Mouse (Mus musculus) spleen, adult 2 months (tissue): ENCODE data around the gene Prss50. TPM values are rescaled to one million over a fixed set of nuclear protein-coding genes. Genes with fewer than 3 reads are reported as not detected.

Experiments
- DNase-seq, 2 experiments: peaks; one replicate each; pipeline versions ENCODE4 v3.0.0 to v3.0.0-alpha.2; 2012 to 2021; ENCODE audit warnings: low spot score in 2 of 2, low read depth in 1 of 2
- H3K27ac ChIP-seq: fragments of 200-500 bp; 2 replicates; pipeline ENCODE4 v1.5.1; 2012; ENCODE audit warnings: low read length, inconsistent platforms; ENCODE audit not compliant: insufficient read depth
- H3K27me3 ChIP-seq: fragments of 200-500 bp; 2 replicates; pipeline ENCODE4 v1.6.1; 2012; ENCODE audit warnings: mild to moderate bottlenecking, moderate library complexity, low read length, inconsistent platforms; ENCODE audit not compliant: control insufficient read depth, insufficient read depth
- H3K36me3 ChIP-seq: fragments of 200-500 bp; 2 replicates; pipeline ENCODE4 v1.6.1; 2012; ENCODE audit warnings: mild to moderate bottlenecking, low read length, inconsistent platforms; ENCODE audit not compliant: control insufficient read depth, insufficient read depth
- H3K4me1 ChIP-seq: fragments of 200-500 bp; 2 replicates; pipeline ENCODE4 v1.6.1; 2011; ENCODE audit warnings: inconsistent platforms; ENCODE audit not compliant: control insufficient read depth, insufficient read depth, insufficient read length
- H3K4me3 ChIP-seq: fragments of 200-500 bp; 2 replicates; pipeline ENCODE4 v1.5.1; 2011; ENCODE audit warnings: mild to moderate bottlenecking, inconsistent platforms; ENCODE audit not compliant: insufficient read depth, insufficient read length; ENCODE audit errors: extremely low read depth
- CTCF ChIP-seq: fragments of 200-500 bp; IDR thresholded peaks from 2 replicates; pipeline ENCODE4 v1.5.1; 2011; ENCODE audit warnings: mild to moderate bottlenecking, inconsistent platforms; ENCODE audit not compliant: insufficient read depth, insufficient read length, insufficient replicate concordance; ENCODE audit errors: extremely low read depth
- POLR2A ChIP-seq: fragments of 200-500 bp; IDR thresholded peaks from 2 replicates; pipeline ENCODE4 v1.6.1; 2011; ENCODE audit warnings: low read depth, low read length, inconsistent platforms
- whole genome bisulfite sequencing: fragments of 180-500 bp; shearing (Covaris S2); methylation state at CpG from one replicate; pipeline ENCODE4 v1.1.7; 2018; 5-methylcytosine and 5-hydroxymethylcytosine counted together
- polyA plus RNA-seq: library from polyadenylated mRNA; depleted of rRNA; stranded (reverse); fragments of >200 nt; gene quantifications from 2 replicates; pipeline ENCODE4 v1.2.3, GENCODE M21; 2012

Gene Prss50
- polyA plus RNA-seq, 1 experiment = 3.5 TPM

DNA sequence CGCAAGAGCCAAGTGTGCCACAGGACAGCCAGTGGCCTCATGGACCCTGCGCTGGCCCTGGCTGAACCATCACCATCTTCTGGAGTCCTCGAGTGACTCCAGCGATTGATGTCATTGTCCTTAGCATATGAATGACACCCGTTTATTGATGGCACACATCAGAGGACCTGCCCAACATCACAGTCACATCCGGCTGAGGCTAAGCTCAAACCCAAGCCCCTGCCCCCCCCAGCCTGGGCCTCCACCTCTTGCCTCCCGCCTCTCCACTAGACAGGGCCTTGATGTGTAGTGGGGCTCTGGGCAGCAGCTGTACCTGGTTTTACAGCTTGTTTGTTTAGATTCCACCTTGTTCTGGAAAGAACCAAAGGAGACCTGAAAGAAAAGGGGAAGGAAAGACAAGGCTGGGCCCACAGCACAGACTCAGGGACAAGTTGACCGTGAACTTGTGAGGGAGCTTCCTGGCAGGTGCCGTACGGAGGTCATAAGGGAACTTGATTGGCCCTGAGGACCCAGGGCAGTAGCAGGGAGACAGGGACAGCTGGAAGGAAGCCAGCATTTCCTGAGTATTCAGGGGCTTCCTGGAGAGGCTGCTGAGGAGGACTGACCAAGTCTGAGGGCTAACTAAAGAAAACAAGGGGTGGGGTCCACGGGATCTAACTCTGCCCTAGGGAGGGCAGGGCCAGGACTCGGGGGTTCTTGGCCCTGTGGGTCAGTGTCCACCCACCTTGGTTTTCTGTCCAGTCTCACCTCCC is 33.5 kb downstream of the Prss50 start:
- no peaks in the 10 kb centered on the region for H3K27me3 ChIP-seq
- H3K4me1 ChIP-seq = no peaks in the 10 kb centered on the region; the same call in 1 of the 2 replicates
- no peak for DNase-seq
- TF ChIP-seq POLR2A (no peak), CTCF (no peak)
- H3K27ac ChIP-seq = no peak overlapping the region
- no peak overlapping the region for H3K4me3 ChIP-seq
- WGBS = 44% methylated on average over 12 of the region's 12 CpGs
- H3K36me3 ChIP-seq = no peaks in the 10 kb centered on the region

DNA sequence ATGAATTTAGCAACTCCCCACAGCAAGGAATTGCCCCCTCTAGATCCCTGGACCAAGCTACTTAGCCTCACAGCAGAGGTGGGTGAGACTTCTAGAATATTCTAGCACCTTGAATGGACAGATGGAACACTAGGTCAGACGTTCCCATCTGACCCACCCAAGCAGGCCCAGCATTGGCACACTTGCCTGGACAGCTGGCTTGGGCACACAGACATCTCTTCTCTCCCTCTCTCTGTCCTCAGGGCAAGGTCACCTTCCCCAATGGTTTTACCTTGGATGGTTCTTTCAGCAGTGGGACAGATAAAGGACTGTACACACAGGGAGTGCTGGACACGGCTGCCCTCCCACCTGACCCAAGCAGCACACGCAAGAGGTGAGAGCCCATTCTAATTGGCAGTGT is 34.8 kb downstream of the Prss50 start:
- Histone ChIP-seq H3K27me3 (no peaks in the 10 kb centered on the region), H3K36me3 (no peaks in the 10 kb centered on the region), H3K4me3 (no peak overlapping the region), H3K27ac (no peak overlapping the region), H3K4me1 (no peaks in the 10 kb centered on the region; the same call in 1 of the 2 replicates)
- WGBS = 84% methylated on average over 3 of the region's 3 CpGs
- TF ChIP-seq CTCF = no peak
- no peak for TF ChIP-seq POLR2A
- DNase-seq = no peak

GRCm38 (mm10) chr9:110893429-110893828 is 35.7 kb downstream of the Prss50 start:
- Histone ChIP-seq H3K27ac (no peak overlapping the region), H3K4me3 (no peak overlapping the region), H3K36me3 (no peaks in the 10 kb centered on the region), H3K27me3 (no peaks in the 10 kb centered on the region), H3K4me1 (no peaks in the 10 kb centered on the region; the same call in 1 of the 2 replicates)
- DNase-seq = no peak
- TF ChIP-seq CTCF = no peak
- no peak for TF ChIP-seq POLR2A
- 65% methylated on average over 10 of the region's 10 CpGs for WGBS

GRCm38 (mm10) chr9:110895507-110895906 is 37.7 kb downstream of the Prss50 start:
- Histone ChIP-seq H3K4me1 (no peaks in the 10 kb centered on the region; the same call in 1 of the 2 replicates), H3K4me3 (no peak overlapping the region), H3K27ac (peak overlapping the region; percentile 22), H3K36me3 (no peaks in the 10 kb centered on the region), H3K27me3 (no peaks in the 10 kb centered on the region)
- no peak for DNase-seq
- 29% methylated on average over 5 of the region's 5 CpGs for WGBS
- no peak for TF ChIP-seq CTCF
- TF ChIP-seq POLR2A = no peak

DNA sequence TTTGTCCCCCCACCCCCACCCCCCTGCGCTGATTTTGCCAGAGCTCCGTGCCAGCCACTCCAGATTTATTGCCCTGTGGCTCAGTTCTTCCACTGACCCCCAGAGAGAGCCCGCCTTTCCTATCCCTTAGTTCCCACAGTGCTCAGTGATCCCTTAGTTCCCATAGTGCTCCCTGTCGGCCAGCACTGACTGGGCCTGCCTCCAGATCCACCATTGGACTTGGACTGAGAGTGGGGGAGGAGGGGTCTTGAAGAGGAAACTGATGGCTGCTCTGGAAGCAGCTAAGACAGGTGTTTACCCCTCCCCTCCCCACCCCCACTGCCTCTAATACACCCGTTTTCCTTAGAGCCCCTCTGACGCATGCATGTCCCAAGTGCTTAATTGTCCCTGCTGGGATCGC is 38.2 kb downstream of the Prss50 start:
- 61% methylated on average over 7 of the region's 7 CpGs for WGBS
- no peaks in the 10 kb centered on the region for H3K36me3 ChIP-seq
- H3K27me3 ChIP-seq = no peaks in the 10 kb centered on the region
- H3K27ac ChIP-seq = peak overlapping the region; percentile 27; the same call in 1 of the 2 replicates
- no peak overlapping the region for H3K4me3 ChIP-seq
- no peak for DNase-seq
- TF ChIP-seq POLR2A (no peak), CTCF (no peak)
- no peaks in the 10 kb centered on the region; the same call in 1 of the 2 replicates for H3K4me1 ChIP-seq

DNA sequence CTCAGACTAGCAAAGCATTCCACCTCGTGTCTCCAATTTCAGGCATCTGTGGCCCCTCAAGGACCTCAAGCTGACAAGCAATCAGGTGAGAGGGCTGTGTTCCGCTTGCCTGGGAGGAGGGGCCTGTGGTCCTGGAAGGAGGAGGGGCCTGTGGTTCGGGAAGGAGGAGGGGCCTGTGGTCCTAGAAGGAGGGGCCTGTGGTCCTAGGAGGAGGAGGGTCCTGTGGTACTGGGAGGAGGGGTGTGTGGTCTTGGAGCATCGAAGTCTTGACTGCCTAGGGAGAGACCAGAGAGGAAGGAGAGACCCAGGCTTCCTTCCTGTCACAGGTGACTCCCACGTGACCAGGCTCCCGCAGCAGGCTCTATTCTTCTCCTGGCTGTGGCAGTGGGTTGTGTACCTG is 38.8 kb downstream of the Prss50 start:
- H3K4me3 ChIP-seq = no peak overlapping the region
- no peaks in the 10 kb centered on the region for H3K27me3 ChIP-seq
- no peak for TF ChIP-seq POLR2A
- no peak for TF ChIP-seq CTCF
- DNase-seq = peak; percentile 43 to 55
- WGBS = 6% methylated on average over 6 of the region's 6 CpGs
- no peaks in the 10 kb centered on the region; the same call in 1 of the 2 replicates for H3K4me1 ChIP-seq
- peak overlapping the region; percentile 45 for H3K27ac ChIP-seq
- H3K36me3 ChIP-seq = no peaks in the 10 kb centered on the region

DNA sequence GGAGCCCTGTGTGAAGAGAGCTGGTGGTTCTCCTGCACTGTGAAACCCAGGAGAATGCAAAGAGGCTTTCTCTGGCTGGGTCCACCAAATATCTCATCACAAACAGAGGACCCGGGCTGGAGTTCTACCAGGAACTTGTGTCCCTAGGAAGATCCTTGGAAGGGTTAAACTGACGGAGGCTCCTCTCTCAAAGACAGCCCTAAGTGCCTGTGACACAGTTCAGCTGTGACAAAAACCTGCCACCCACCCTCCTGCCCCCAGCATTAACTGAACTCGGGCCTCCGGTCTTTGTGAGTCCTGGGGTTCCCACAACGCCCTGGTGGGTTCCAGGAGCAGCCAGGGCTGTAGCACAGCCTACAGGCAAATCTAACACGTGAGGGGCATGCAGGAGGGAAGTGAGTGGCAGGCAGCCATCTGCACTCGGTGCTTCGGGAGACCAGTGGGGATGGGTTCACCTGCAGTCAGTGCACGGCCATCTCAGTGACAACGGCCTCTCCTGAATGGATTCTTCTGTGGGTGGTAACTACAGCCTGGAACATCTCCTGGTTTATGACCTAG is 41.8 kb downstream of the Prss50 start:
- TF ChIP-seq POLR2A (no peak), CTCF (no peak)
- no peak overlapping the region for H3K4me3 ChIP-seq
- no peaks in the 10 kb centered on the region for H3K36me3 ChIP-seq
- H3K27ac ChIP-seq = no peak overlapping the region
- 68% methylated on average over 10 of the region's 10 CpGs for WGBS
- H3K27me3 ChIP-seq = no peaks in the 10 kb centered on the region
- H3K4me1 ChIP-seq = peaks cover 2% of the 10 kb centered on the region; the same call in 1 of the 2 replicates
- no peak for DNase-seq
